Mouse (Mus musculus): ENCODE results near the gene G6pc3.

- TF ChIP-seq POLR2A (IDR thresholded peaks at IDR 0.05; ENCODE audit: control insufficient read depth, extremely low read depth, insufficient read depth, low read length, poor library complexity) (no peak), CTCF (IDR thresholded peaks at IDR 0.05; ENCODE audit: borderline replicate concordance, control insufficient read depth, extremely low read depth, insufficient read depth, low read length, poor library complexity) (no peak)
These were observed 32.5 kb downstream of the G6pc3 start for GRCm38 (mm10) chr11:102221954-102222351.
